Mouse (Mus musculus) megakaryocyte, embryonic 14.5 days (primary cell): ENCODE measurements around the gene Dap. TPM values are rescaled to one million over a fixed set of nuclear protein-coding genes. Genes with fewer than 3 reads are reported as not detected.

Experiments used
- H3K27me3 ChIP-seq: replicated peaks from 2 replicates; pipeline ENCODE3; 2012; ENCODE audit warnings: inconsistent platforms
- H3K36me3 ChIP-seq: replicated peaks from 2 replicates; pipeline ENCODE3; 2012; ENCODE audit warnings: low read length, inconsistent platforms, mixed read lengths
- H3K4me1 ChIP-seq: 2 replicates; pipeline ENCODE4 v1.6.1; 2012; ENCODE audit warnings: inconsistent platforms
- H3K4me3 ChIP-seq: replicated peaks from 2 replicates; pipeline ENCODE3; 2012; ENCODE audit warnings: moderate library complexity, mild to moderate bottlenecking, inconsistent platforms
- H3K9me3 ChIP-seq: 2 replicates; pipeline ENCODE4 v1.6.1; 2012; ENCODE audit warnings: inconsistent platforms
- FLI1 ChIP-seq: IDR thresholded peaks from 2 replicates; pipeline ENCODE4 v1.6.1; 2012; ENCODE audit warnings: low read length, inconsistent platforms, mixed read lengths
- GATA1 ChIP-seq: IDR thresholded peaks from 3 replicates; pipeline ENCODE4 v1.6.1; 2012; ENCODE audit warnings: mixed read lengths, low read length, inconsistent platforms, borderline replicate concordance
- polyA plus RNA-seq: library from polyadenylated mRNA; stranded (reverse); fragments of >175 nt; gene quantifications from 2 replicates; pipeline ENCODE4 v1.2.3, GENCODE M21; 2012; ENCODE audit warnings: low replicate concordance; ENCODE audit not compliant: insufficient read depth

Gene Dap
- polyA plus RNA-seq, 1 experiment: 178 TPM

GRCm38 (mm10) chr15:31258693-31259439, 34.8 kb downstream of the Dap start:
- H3K36me3 ChIP-seq: peaks cover 93% of the 10 kb centered on the region
- TF ChIP-seq GATA1 (no peak), FLI1 (no peak)
- no peaks in the 10 kb centered on the region for H3K9me3 ChIP-seq
- H3K4me3 ChIP-seq: no peak overlapping the region
- no peaks in the 10 kb centered on the region for H3K27me3 ChIP-seq
- peaks cover 50% of the 10 kb centered on the region for H3K4me1 ChIP-seq

GRCm38 (mm10) chr15:31261094-31261493, 37.0 kb downstream of the Dap start:
- H3K27me3 ChIP-seq: no peaks in the 10 kb centered on the region
- TF ChIP-seq FLI1: no peak
- TF ChIP-seq GATA1: no peak
- H3K4me1 ChIP-seq: peaks cover 44% of the 10 kb centered on the region

GRCm38 (mm10) chr15:31262361-31262760, 38.2 kb downstream of the Dap start:
- peaks cover 85% of the 10 kb centered on the region for H3K36me3 ChIP-seq
- TF ChIP-seq GATA1: no peak
- no peak for TF ChIP-seq FLI1
- no peak overlapping the region for H3K4me3 ChIP-seq
- no peaks in the 10 kb centered on the region for H3K27me3 ChIP-seq
- peaks cover 43% of the 10 kb centered on the region for H3K4me1 ChIP-seq
- no peaks in the 10 kb centered on the region for H3K9me3 ChIP-seq

More at GRCm38 (mm10) chr15:31261094-31261493, 37.0 kb downstream of the Dap start:
- Histone ChIP-seq H3K36me3 (peaks cover 93% of the 10 kb centered on the region), H3K9me3 (no peaks in the 10 kb centered on the region), H3K4me3 (no peak overlapping the region)

- H3K4me1 ChIP-seq: peaks cover 47% of the 10 kb centered on the region
- TF ChIP-seq GATA1 (no peak), FLI1 (no peak)
- H3K36me3 ChIP-seq: peaks cover 76% of the 10 kb centered on the region
- H3K9me3 ChIP-seq: no peaks in the 10 kb centered on the region
- H3K4me3 ChIP-seq: no peak overlapping the region
- H3K27me3 ChIP-seq: no peaks in the 10 kb centered on the region
Measured at GRCm38 (mm10) chr15:31264827-31265226, 40.7 kb downstream of the Dap start.

GRCm38 (mm10) chr15:31265404-31265803, 41.3 kb downstream of the Dap start:
- TF ChIP-seq FLI1: no peak
- no peak for TF ChIP-seq GATA1
- Histone ChIP-seq H3K27me3 (peaks cover 3% of the 10 kb centered on the region), H3K36me3 (peaks cover 76% of the 10 kb centered on the region), H3K4me1 (peaks cover 50% of the 10 kb centered on the region), H3K9me3 (no peaks in the 10 kb centered on the region), H3K4me3 (no peak overlapping the region)

- no peak overlapping the region for H3K4me3 ChIP-seq
- H3K4me1 ChIP-seq: peaks cover 47% of the 10 kb centered on the region
- H3K9me3 ChIP-seq: no peaks in the 10 kb centered on the region
- H3K36me3 ChIP-seq: peaks cover 76% of the 10 kb centered on the region
- H3K27me3 ChIP-seq: peaks cover 4% of the 10 kb centered on the region
- no peak for TF ChIP-seq GATA1
- TF ChIP-seq FLI1: no peak
Measured at GRCm38 (mm10) chr15:31265845-31266244, 41.7 kb downstream of the Dap start.

- Histone ChIP-seq H3K36me3 (peaks cover 77% of the 10 kb centered on the region), H3K4me1 (peaks cover 60% of the 10 kb centered on the region)
- TF ChIP-seq GATA1 (no peak), FLI1 (no peak)
Measured at GRCm38 (mm10) chr15:31268148-31268547, 44.0 kb downstream of the Dap start.

GRCm38 (mm10) chr15:31269558-31269957, 45.4 kb downstream of the Dap start:
- H3K36me3 ChIP-seq: peaks cover 81% of the 10 kb centered on the region
- H3K4me3 ChIP-seq: no peak overlapping the region
- TF ChIP-seq FLI1: no peak
- no peak for TF ChIP-seq GATA1
- H3K4me1 ChIP-seq: peaks cover 70% of the 10 kb centered on the region
- peaks cover 13% of the 10 kb centered on the region for H3K27me3 ChIP-seq
- no peaks in the 10 kb centered on the region for H3K9me3 ChIP-seq

More at GRCm38 (mm10) chr15:31268148-31268547, 44.0 kb downstream of the Dap start:
- Histone ChIP-seq H3K4me3 (no peak overlapping the region), H3K27me3 (peaks cover 11% of the 10 kb centered on the region), H3K9me3 (no peaks in the 10 kb centered on the region)

- H3K4me3 ChIP-seq: no peak overlapping the region
- no peak for TF ChIP-seq GATA1
- no peak for TF ChIP-seq FLI1
Measured at GRCm38 (mm10) chr15:31272695-31273094, 48.6 kb downstream of the Dap start.

GRCm38 (mm10) chr15:31273509-31273908, 49.4 kb downstream of the Dap start:
- Histone ChIP-seq H3K9me3 (no peaks in the 10 kb centered on the region), H3K36me3 (peaks cover 67% of the 10 kb centered on the region), H3K4me3 (peak overlapping the region; percentile 73), H3K4me1 (peaks cover 47% of the 10 kb centered on the region), H3K27me3 (peaks cover 25% of the 10 kb centered on the region)
- TF ChIP-seq FLI1: no peak
- no peak for TF ChIP-seq GATA1

More at GRCm38 (mm10) chr15:31272695-31273094, 48.6 kb downstream of the Dap start:
- H3K36me3 ChIP-seq: peaks cover 75% of the 10 kb centered on the region
- no peaks in the 10 kb centered on the region for H3K9me3 ChIP-seq
- H3K4me1 ChIP-seq: peaks cover 54% of the 10 kb centered on the region
- H3K27me3 ChIP-seq: peaks cover 20% of the 10 kb centered on the region

- Histone ChIP-seq H3K4me3 (no peak overlapping the region), H3K9me3 (no peaks in the 10 kb centered on the region), H3K36me3 (peaks cover 28% of the 10 kb centered on the region), H3K27me3 (peaks cover 24% of the 10 kb centered on the region), H3K4me1 (peaks cover 18% of the 10 kb centered on the region)
- TF ChIP-seq GATA1 (no peak), FLI1 (no peak)
Measured at GRCm38 (mm10) chr15:31278090-31278489, 54.0 kb downstream of the Dap start.
